In the genomic region with DNA sequence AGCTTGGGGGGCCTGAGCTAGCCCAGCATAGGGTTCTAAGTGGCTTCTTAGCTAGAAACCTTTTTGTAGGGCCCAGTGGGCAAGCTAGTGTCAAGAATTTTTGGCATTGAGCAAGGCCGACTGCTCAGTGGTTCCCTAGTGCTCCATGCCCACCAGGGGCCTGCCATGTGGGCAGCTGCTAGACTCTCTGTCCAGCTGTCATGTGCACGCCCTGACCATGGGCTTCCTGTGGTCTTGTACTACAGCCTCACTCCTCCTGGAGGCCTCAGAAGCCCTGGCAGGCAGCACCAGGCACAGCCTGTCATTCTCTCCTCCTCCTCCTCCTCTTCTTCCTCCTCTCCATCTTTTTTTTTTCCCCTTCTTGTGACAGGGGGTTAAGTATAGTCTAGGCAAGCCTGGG, we compare ENCODE assay signal across 32 mouse cellular contexts. TPM values are rescaled to one million over a fixed set of nuclear protein-coding genes. Genes with fewer than 3 reads are reported as not detected.
"Had no signal": no experiment of that assay in that cellular context is flagged by ENCODE, and none has a peak within 500 bp of the region (broad histone marks: within the 10 kb centered on the region; RNA-seq: fewer than 3 reads in every experiment).

No protein-coding gene starts in this region.

- H3K4me1 ChIP-seq: liver, embryonic 12.5 days had no signal

- H3K4me3 ChIP-seq: heart, embryonic 10.5 days; heart, embryonic 13.5 days; heart, embryonic 15.5 days; kidney, embryonic 15.5 days; limb, embryonic 13.5 days; limb, embryonic 15.5 days; liver, embryonic 12.5 days had no signal

- ATAC-seq: intestine, embryonic 16.5 days; liver, embryonic 12.5 days had no signal

- H3K36me3 ChIP-seq: heart, embryonic 15.5 days had no signal

- H3K9me3 ChIP-seq: heart, embryonic 10.5 days; heart, embryonic 13.5 days; heart, embryonic 15.5 days; kidney, embryonic 15.5 days; limb, embryonic 13.5 days; limb, embryonic 15.5 days; liver, embryonic 12.5 days had no signal

- H3K4me2 ChIP-seq: heart, embryonic 13.5 days; heart, embryonic 15.5 days; hindbrain, embryonic 14.5 days; kidney, embryonic 15.5 days; limb, embryonic 13.5 days; limb, embryonic 15.5 days; liver, embryonic 12.5 days had no signal

- H3K9ac ChIP-seq: heart, embryonic 13.5 days; heart, embryonic 15.5 days; hindbrain, embryonic 14.5 days; kidney, embryonic 15.5 days; limb, embryonic 13.5 days; limb, embryonic 15.5 days; liver, embryonic 12.5 days; liver, embryonic 14.5 days had no signal

- H3K27ac ChIP-seq: heart, embryonic 10.5 days; heart, embryonic 13.5 days; heart, embryonic 15.5 days; hindbrain, embryonic 14.5 days; hindbrain, postnatal 0 days; kidney, embryonic 15.5 days; kidney, postnatal 0 days; limb, embryonic 13.5 days; limb, embryonic 15.5 days; liver, embryonic 12.5 days; liver, embryonic 14.5 days had no signal

- DNase-seq: gastrocnemius, postnatal 10 days; gastrocnemius, postnatal 36 days; heart, adult 11 months; heart, postnatal 14 days; heart, postnatal 36 days; kidney, adult 11 months; layer of hippocampus, adult 9-11 months; layer of hippocampus, postnatal 36 days; left cerebral cortex, postnatal 4 days had no signal

- H3K27me3 ChIP-seq: heart, embryonic 13.5 days; heart, embryonic 15.5 days; kidney, embryonic 15.5 days; limb, embryonic 13.5 days; limb, embryonic 15.5 days; liver, embryonic 12.5 days had no signal

RNA-seq across cellular contexts. Expression of gene Gm42417, which starts 41.9 kb away (rescaled TPM):
- total RNA-seq: hindbrain, postnatal 0 days; layer of hippocampus, adult 18-20 months; layer of hippocampus, postnatal 14 days; layer of hippocampus, postnatal 36 days; left cerebral cortex, adult 8-10 months; left cerebral cortex, postnatal 25 days; left cerebral cortex, postnatal 4 days; liver, adult 2 months had no signal
- polyA plus RNA-seq: gonadal fat pad, adult 2 months; heart, embryonic 13.5 days; heart, embryonic 15.5 days; heart, postnatal 0 days; hindbrain, embryonic 11.5 days; hindbrain, postnatal 0 days; intestine, embryonic 14.5 days; kidney, adult 2 months; kidney, postnatal 0 days; large intestine, adult 2 months; liver, adult 2 months; liver, embryonic 14.5 days had no signal
